Mouse (Mus musculus): Measurements from ENCODE around the gene Olfr1107. TPM values are rescaled to one million over a fixed set of nuclear protein-coding genes. Genes with fewer than 3 reads are reported as not detected.

The Olfr1107 gene
- total RNA-seq (2023), result not detected

GRCm38 (mm10) chr2:87075717-87076116 is at the start of gene Olfr1107:
Gene Olfr1107 (minus strand): TSS chr2:87075817.

GRCm38 (mm10) chr2:87114467-87114866 is 38.9 kb upstream of the Olfr1107 start, which contains the start of gene Olfr259:
Gene Olfr259 (minus strand): TSS chr2:87114567.

GRCm38 (mm10) chr2:87095908-87096307 is 20.3 kb upstream of the Olfr1107 start, which contains the start of gene Olfr1109:
Gene Olfr1109 (minus strand): TSS chr2:87096008.

GRCm38 (mm10) chr2:87052173-87052572 is 23.4 kb downstream of the Olfr1107 start, which contains the start of gene Olfr1106:
Gene Olfr1106 (minus strand): TSS chr2:87052273.

GRCm38 (mm10) chr2:87036431-87036830 is 39.2 kb downstream of the Olfr1107 start, which contains the start of gene Olfr1105:
Gene Olfr1105 (minus strand): TSS chr2:87036531.

GRCm38 (mm10) chr2:87026980-87027379 is 48.6 kb downstream of the Olfr1107 start, which contains the start of gene Olfr1104:
Gene Olfr1104 (minus strand): TSS chr2:87027080.

Other genes with a start within 250 kb of the Olfr1107 start
- gene Olfr1095, start 224.1 kb downstream of the Olfr1107 start, total RNA-seq (2023), result not detected
- not detected for gene Gm13723, start 201.0 kb downstream of the Olfr1107 start, total RNA-seq (2023)
- gene Olfr1097, start 183.6 kb downstream of the Olfr1107 start, total RNA-seq (2023), result not detected
- not detected for gene Olfr1098, start 151.3 kb downstream of the Olfr1107 start, total RNA-seq (2023)
- gene Olfr1099, start 115.1 kb downstream of the Olfr1107 start, total RNA-seq (2023), result not detected
- gene Olfr1100, start 95.9 kb downstream of the Olfr1107 start, total RNA-seq (2023), result not detected
- not detected for gene Olfr1101, start 84.6 kb downstream of the Olfr1107 start, total RNA-seq (2023)
- not detected for gene Olfr1102, start 77.4 kb downstream of the Olfr1107 start, total RNA-seq (2023)
- gene Olfr1104, start 48.7 kb downstream of the Olfr1107 start, total RNA-seq (2023), result not detected
- not detected for gene Olfr1105, start 39.3 kb downstream of the Olfr1107 start, total RNA-seq (2023)
- gene Olfr1106, start 23.5 kb downstream of the Olfr1107 start, total RNA-seq (2023), result not detected
- gene Olfr1109, start 20.2 kb upstream of the Olfr1107 start, total RNA-seq (2023), result not detected
- not detected for gene Olfr259, start 38.8 kb upstream of the Olfr1107 start, total RNA-seq (2023)
- not detected for gene Olfr1110, start 64.5 kb upstream of the Olfr1107 start, total RNA-seq (2023)
- not detected for gene Olfr1111, start 76.8 kb upstream of the Olfr1107 start, total RNA-seq (2023)
- gene Olfr1112, start 112.0 kb upstream of the Olfr1107 start, total RNA-seq (2023), result not detected
- gene Olfr1113, start 133.2 kb upstream of the Olfr1107 start, total RNA-seq (2023), result not detected
- gene Olfr1115, start 172.2 kb upstream of the Olfr1107 start, total RNA-seq (2023), result not detected
- not detected for gene Olfr1116, start 191.7 kb upstream of the Olfr1107 start, total RNA-seq (2023)
- not detected for gene Olfr1118, start 231.8 kb upstream of the Olfr1107 start, total RNA-seq (2023)

Data from CD4-positive naive resting alpha-beta T cell, adult 76 days (primary cell).